Mouse (Mus musculus): ENCODE measurements at regions not wholly inside any gene's neighbourhood (a gene's known extent, or its start where the extent isn't known, plus 50 kb on each side); places are given as distances from the start of the nearest gene placed in this dataset.
A peak's percentile ranks its signal among the peaks of the same experiment; 100 is the strongest.

GRCm38 (mm10) chr19:14777198-14777597 lies 179.3 kb upstream of the Tle4 start:
- no peak for DNase-seq

GRCm38 (mm10) chr19:14776791-14777190 lies 178.9 kb upstream of the Tle4 start:
- no peak for DNase-seq

GRCm38 (mm10) chr19:14772794-14773193 lies 174.9 kb upstream of the Tle4 start:
- DNase-seq: no peak

- no peak for DNase-seq
Observed at GRCm38 (mm10) chr19:14752646-14753045, 154.8 kb upstream of the Tle4 start.

GRCm38 (mm10) chr19:14742361-14742760 lies 144.5 kb upstream of the Tle4 start:
- DNase-seq: no peak

GRCm38 (mm10) chr19:14740936-14741335 lies 143.1 kb upstream of the Tle4 start:
- DNase-seq: no peak

- no peak for DNase-seq
Observed at GRCm38 (mm10) chr19:14740139-14740538, 142.3 kb upstream of the Tle4 start.

GRCm38 (mm10) chr19:14736514-14736913 lies 138.7 kb upstream of the Tle4 start:
- no peak for DNase-seq

GRCm38 (mm10) chr19:14725329-14725728 lies 127.5 kb upstream of the Tle4 start:
- DNase-seq: no peak

- no peak for DNase-seq
Observed at GRCm38 (mm10) chr19:14724637-14725036, 126.8 kb upstream of the Tle4 start.

GRCm38 (mm10) chr19:14705791-14706190 lies 107.9 kb upstream of the Tle4 start:
- no peak for DNase-seq

GRCm38 (mm10) chr19:14701116-14701515 lies 103.3 kb upstream of the Tle4 start:
- no peak for DNase-seq

GRCm38 (mm10) chr19:14695369-14695768 lies 97.5 kb upstream of the Tle4 start:
- no peak for DNase-seq

GRCm38 (mm10) chr19:14692183-14692582 lies 94.3 kb upstream of the Tle4 start:
- DNase-seq: peak; percentile 18

- no peak for DNase-seq
Observed at GRCm38 (mm10) chr19:14685628-14686027, 87.8 kb upstream of the Tle4 start.

GRCm38 (mm10) chr19:14684669-14685068 lies 86.8 kb upstream of the Tle4 start:
- no peak for DNase-seq

GRCm38 (mm10) chr19:14681306-14681705 lies 83.5 kb upstream of the Tle4 start:
- DNase-seq: no peak

- DNase-seq: no peak
Observed at GRCm38 (mm10) chr19:14679776-14680175, 81.9 kb upstream of the Tle4 start.

GRCm38 (mm10) chr19:14678584-14678983 lies 80.7 kb upstream of the Tle4 start:
- no peak for DNase-seq

GRCm38 (mm10) chr19:14676929-14677328 lies 79.1 kb upstream of the Tle4 start:
- DNase-seq: no peak

- DNase-seq: no peak
Observed at GRCm38 (mm10) chr19:14670821-14671104, 72.9 kb upstream of the Tle4 start.

- DNase-seq: no peak
Observed at GRCm38 (mm10) chr19:14670078-14670820, 72.4 kb upstream of the Tle4 start.

GRCm38 (mm10) chr19:14668512-14669181 lies 70.8 kb upstream of the Tle4 start:
- DNase-seq: no peak

- DNase-seq: no peak
Observed at GRCm38 (mm10) chr19:14664682-14665417, 67.0 kb upstream of the Tle4 start.
